Mouse (Mus musculus): ENCODE measurements around the gene Ptcd2.

- TF ChIP-seq EP300 (IDR thresholded peaks at IDR 0.05; ENCODE audit: low read depth): no peak
- no peak for TF ChIP-seq CTCF (IDR thresholded peaks at IDR 0.05; ENCODE audit: low read depth)
These were observed 33.7 kb upstream of the Ptcd2 start for GRCm38 (mm10) chr13:99378223-99378622.
